Comparison of ENCODE assay signal across 8 mouse cellular contexts in genomic region chr14:62761036-62761881, GRCm38 (mm10). TPM values are rescaled to one million over a fixed set of nuclear protein-coding genes. Genes with fewer than 3 reads are reported as not detected.
A peak's percentile ranks its signal among the peaks of the same experiment; 100 is the strongest.
DNase-seq lines count a peak whose midpoint lies in the region; ATAC-seq lines count a peak whose summit lies in the region.

Ints6 (minus strand) TSS chr14:62761169.

- peaks cover 17% of the 10 kb centered on the region for H3K4me1 ChIP-seq in hindbrain, embryonic 15.5 days (replicated peaks)

- ATAC-seq in hindbrain, embryonic 15.5 days (ENCODE audit: low FRiP score, low read depth): peak; percentile 98

- peak within 1 kb of the TSS; percentile 70 for H3K4me2 ChIP-seq in hindbrain, embryonic 15.5 days

- WGBS in hindbrain, embryonic 15.5 days: under 1% methylated on average over 72 of the region's 72 CpGs

- peak within 1 kb of the TSS; percentile 98 for H3K27ac ChIP-seq in hindbrain, embryonic 15.5 days (replicated peaks)

- DNase-seq in T-cell, adult 2 months (ENCODE audit: low spot score): peak; percentile 100
- DNase-seq in cerebellum, postnatal 36 days: peak; percentile 97 to 98
- peak; percentile 98 to 99 for DNase-seq in frontal cortex, postnatal 36 days (ENCODE audit: low spot score in 2 of 2)
- peak; percentile 100 for DNase-seq in left cerebral cortex, adult 11 months (ENCODE audit: low spot score)
- peak; percentile 99 to 100 for DNase-seq in lung, postnatal 4 days
- DNase-seq in retina, postnatal 7 days (ENCODE audit: low read depth, low spot score): peak; percentile 98
- peak; percentile 98 for DNase-seq in urinary bladder, adult 2 months (ENCODE audit: low spot score)

- H3K36me3 ChIP-seq in hindbrain, embryonic 15.5 days: 0 out of 2 replicates have a peak, but pooled peaks cover 6% of the 10 kb centered on the region

- no peaks in the 10 kb centered on the region for H3K9me3 ChIP-seq in hindbrain, embryonic 15.5 days

- peak within 1 kb of the TSS; percentile 87 for H3K9ac ChIP-seq in hindbrain, embryonic 15.5 days

- H3K4me3 ChIP-seq in hindbrain, embryonic 15.5 days: peak within 1 kb of the TSS; percentile 79

- H3K27me3 ChIP-seq in hindbrain, embryonic 15.5 days: no peaks in the 10 kb centered on the region

RNA-seq across cellular contexts. Expression of gene Ints6, which starts in this region (rescaled TPM):
- polyA plus RNA-seq in hindbrain, embryonic 15.5 days (2015; fragmentation: Nextera tagmentation; extraction: Ambion mirVana): 14.5 and 14.7 TPM in 2 replicates
- polyA plus RNA-seq in urinary bladder, adult 2 months (2012; rRNA removed): 10.5 and 12.3 TPM in 2 replicates

Comparison
In these comparisons a context has a peak if more than half of its experiments do, and no peak if none do; other contexts are left out.
1. Peak in every context shown above with its lines: DNase-seq, ATAC-seq, H3K4me3 ChIP-seq and H3K27ac ChIP-seq.